Mouse (Mus musculus): ENCODE measurements around the gene Gm37240.
"Not testable (repeated sequence)": the region's sequence is repeated elsewhere in the genome, so short reads cannot be mapped to it uniquely, and the experiment has no call there.

Gm37240 gene

DNA sequence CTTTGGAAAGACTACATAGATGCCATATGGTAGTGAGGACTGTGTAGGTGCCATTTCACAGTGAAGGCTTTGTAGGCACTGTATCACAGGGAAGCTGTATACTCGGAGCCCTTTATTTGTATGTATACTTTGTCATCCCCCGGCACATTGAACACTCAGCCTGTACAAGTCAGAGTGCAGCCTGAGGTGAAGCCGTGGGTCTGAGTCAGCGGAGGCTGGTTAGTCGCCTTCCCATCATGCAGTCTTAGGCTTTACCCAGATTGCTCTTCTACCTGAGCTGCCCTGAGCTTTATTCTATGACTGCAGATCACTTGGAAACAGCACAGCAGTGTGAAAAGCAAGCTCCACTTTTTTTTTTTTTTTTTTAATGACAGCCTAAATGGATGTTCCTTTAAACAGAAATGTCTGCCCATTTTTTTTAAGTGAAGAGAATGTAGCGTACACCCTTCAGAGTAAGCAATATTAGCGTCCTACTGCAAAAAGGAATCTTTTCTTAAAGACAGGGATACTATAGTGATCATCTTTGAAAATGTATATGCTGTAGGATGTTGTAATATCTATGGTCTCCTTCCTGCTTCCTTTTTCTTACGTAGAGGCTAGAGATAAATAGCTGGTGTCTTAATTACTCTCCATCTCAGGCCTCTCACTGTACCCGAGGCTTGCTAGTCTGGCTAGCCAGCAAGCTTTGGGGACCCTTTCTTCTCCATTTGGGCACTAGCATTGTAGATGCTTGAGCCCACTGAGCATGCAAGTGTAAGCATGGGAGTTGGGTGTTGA is 969.2 kb downstream of the Gm37240 start:
- DNase-seq (ENCODE audit: low read depth, low spot score), result peak; percentile 47

DNA sequence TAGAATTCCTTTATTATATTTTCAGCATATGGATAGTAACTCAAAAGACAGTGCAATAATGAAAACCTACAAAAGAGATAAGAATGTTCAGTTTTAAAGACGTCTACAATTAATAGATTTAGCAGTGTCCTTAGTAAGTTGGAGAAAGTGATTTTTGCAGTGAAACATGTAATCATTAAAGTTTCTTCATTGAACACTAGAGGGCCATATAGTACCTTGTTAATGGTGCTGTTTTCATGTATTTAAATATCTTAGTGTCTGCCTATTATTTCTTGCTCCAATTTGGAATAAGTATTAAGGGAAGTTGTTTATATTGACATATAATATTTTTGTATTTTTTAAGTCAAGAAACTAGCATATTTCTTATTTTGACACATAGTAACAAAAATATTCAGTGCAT is 973.0 kb downstream of the Gm37240 start:
- DNase-seq (ENCODE audit: low read depth, low spot score), result peak; percentile 35

DNA sequence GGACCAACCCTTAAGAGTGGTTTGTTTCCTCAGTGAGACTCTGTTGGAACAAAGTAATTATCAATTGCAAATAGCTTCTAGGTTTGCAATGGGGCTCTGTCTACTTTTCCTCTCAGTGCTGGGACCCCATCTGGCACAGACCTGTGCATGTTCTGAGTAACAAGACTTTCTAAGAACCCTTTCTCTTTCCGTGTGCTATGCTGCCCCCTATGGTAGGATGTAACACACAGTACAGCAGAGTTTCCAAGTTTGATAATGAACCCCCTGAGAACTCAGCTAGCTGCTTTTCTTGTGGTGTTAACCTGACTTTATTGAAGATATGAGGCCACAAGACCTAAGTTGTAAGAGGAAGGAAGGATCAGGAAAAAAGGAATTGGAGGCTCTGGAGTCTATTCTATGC is 980.8 kb downstream of the Gm37240 start:
- DNase-seq (ENCODE audit: low read depth, low spot score), result peak; percentile 68

DNA sequence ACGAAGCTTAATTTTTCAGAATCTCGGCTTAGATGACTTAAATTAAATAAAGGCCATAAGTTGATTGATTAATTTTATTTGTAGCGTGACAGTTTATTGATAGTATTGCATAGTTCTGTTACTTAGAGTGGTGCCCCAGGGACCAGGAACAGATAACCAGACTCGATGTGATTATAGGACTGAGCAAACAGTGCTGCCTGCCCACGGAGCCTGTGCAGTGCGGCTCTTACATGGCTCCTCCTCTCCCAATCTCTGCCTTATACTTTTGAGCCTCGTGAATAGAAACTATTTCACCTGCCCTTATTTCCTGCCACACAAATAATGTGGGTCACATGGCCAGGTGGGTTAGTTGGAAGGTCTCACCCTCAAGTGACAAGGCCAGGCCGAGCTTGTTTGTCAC is 989.4 kb downstream of the Gm37240 start:
- DNase-seq (ENCODE audit: low read depth, low spot score), result no peak

DNA sequence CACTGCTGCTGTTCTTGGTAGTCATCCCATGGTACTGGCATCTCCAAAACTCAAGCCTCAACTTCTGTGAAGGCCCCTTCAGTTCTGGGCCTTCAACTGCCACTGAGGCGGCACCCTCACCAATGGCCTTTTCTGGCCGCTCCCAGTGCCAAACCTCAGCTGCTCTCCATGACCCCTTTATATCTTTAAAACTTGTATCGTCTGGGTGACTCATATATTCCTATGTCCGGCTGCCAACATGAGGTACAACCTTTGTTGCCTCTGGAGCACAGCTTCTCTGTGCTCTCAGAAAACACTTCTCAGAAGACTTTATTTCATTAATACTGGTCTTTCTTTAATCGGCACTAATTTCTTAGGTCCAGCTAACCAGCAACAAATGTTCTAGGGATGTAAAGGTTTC is 996.3 kb downstream of the Gm37240 start:
- DNase-seq (ENCODE audit: low read depth, low spot score), result peak; percentile 89

DNA sequence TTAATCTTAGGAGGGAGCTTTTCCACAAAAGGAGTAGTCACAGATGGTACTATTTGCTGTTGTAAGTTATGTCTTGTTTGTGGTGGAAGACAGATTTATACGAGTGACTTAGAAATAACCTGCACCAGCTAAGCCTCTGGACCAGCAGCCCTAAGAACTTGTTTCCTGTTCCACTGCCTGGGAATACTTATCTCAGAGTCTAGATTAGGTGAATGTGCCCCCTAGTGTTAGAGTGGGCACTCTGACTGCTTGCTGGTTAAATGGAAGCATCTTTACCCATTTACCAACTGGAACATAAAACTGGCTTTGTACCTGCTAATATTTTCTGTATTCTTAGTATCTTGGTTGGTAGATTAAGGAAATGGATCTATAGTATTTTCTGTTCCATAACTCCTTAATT is 997.7 kb downstream of the Gm37240 start:
- peak; percentile 61 for DNase-seq (ENCODE audit: low read depth, low spot score)

DNA sequence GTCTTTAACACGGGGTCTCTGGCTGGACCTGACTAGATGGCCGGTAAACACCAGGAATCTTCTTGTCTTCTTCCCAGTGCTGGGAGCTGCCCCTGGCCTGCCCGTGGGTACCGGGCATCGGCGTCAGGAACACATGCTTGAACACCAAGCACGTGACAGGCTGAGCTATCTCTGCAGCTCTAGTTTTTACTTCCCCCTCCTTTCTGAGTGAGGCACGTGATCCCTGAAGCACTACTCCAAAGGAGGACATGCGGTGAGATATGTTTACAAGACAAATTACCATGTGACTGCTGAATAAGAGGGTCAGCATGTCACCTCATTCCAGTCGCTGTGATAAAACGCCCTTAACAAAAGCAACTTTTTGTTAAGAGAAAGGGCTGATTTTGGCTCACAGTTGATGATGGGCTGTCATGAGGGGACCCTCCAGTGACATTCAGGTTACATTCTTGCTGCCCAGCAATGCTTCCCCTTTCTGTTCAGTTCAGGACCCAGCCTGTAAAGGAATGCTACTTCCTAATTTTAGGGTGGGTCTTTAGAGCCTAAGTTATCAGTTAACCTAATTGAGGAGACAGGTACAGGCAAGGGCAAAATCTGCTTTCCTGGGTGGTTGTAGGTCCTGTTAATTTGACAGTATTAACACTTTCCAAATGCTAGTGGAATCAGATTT is 1003.4 kb downstream of the Gm37240 start:
- DNase-seq (ENCODE audit: low read depth, low spot score), result no peak

DNA sequence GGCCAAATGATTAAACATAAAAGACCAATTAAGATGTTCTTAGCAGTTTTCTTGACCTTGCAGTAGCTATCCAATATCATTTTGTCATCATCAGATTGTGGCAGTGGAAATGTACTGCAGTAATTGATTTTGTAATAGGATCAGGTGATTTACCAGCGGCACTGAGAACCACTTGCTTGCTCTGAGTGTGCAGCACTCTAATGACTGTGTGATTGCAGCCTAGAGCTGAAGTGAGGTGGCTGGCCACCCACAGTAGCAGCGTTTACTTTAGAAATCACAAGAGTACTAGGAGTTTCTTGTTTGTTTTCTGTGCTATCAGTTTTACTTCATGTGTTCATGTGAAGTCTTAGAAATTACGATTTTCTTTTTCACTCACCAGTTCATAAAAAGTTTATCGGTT is 1011.1 kb downstream of the Gm37240 start:
- no peak for DNase-seq (ENCODE audit: low read depth, low spot score)

DNA sequence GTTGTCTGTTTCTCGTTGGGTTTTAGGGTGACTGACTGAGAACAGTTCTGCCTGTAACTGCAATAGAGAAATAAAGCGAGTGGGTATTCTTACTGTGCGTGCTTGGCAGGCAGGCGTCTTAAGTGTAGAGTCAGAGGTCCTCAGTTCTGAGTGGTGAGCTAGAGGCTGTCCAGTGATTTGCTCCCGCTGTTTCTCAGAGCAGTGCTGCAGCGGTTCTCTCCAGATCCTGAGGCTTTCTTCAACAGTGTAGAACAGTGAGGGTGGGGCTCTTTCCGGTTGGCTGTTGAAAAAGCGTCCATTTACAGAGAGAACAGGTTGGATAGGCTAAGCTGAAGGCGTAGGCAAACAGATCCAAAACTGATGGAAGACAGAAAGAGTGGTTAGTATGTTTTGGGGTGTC is 1012.0 kb downstream of the Gm37240 start:
- no peak for DNase-seq (ENCODE audit: low read depth, low spot score)

DNA sequence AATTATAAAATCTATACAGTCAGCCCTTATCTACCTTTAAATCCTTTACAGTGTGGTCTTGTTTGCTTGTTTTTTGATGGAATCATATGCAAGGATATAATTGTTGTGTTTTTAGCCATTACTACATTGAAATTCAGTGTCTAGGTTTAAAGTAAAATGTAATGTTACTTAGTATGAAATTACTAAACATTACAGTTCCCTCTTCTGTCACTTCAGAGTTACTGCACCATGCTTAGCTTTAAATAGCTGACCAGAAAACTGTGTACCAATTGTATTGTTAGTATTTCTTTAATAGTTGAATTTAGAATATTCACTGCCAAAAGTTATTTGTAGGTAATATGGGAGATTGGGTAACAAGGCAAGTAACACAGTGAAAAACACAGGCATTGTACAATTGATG is 1017.2 kb downstream of the Gm37240 start:
- no peak for DNase-seq (ENCODE audit: low read depth, low spot score)

DNA sequence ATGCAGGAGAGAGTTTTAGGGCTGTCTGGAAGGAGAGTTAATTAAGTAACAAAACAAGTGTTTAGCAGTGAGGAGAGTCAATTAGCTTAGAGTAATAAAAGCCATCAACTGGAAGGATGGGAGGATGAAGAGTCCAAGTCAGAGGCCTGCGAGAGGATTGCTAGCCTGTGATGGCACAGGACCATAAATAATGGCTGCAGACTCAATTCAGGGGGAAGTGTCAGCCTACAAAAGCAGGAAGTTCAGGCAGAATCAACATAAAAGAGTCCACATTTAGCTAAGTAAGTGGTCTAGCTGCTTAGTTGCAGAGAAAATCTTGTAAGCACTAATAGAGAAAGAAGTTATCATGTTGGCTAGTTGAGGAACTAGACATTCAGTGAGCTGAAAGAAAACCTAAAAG is 1019.3 kb downstream of the Gm37240 start:
- DNase-seq (ENCODE audit: low read depth, low spot score), result no peak

DNA sequence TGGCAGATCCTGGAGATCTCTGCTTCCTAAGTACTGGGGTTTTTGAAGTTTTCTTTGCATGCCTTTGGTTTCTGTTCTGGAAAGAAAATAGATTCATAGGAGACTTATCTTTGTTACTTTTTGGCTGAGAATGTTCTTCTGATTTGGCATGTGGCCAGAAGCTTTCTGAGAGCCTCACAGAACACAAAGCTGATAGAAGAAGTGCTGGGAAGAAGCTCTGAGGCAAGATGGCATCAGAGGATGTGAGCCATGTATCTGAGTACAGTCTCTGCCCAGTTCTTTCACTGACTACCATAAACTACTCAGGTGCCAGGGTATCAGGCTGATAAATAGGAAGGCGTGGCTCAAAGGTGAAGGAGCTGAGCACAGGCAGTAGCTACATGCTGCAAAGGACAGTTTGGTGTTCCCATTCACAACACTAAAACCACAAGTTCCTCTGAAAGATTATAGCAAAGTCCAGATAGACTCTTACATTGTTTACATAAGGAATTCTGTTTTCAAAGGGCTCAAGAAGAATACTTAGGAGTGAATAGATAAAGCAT is 1019.8 kb downstream of the Gm37240 start:
- DNase-seq (ENCODE audit: low read depth, low spot score), result no peak

DNA sequence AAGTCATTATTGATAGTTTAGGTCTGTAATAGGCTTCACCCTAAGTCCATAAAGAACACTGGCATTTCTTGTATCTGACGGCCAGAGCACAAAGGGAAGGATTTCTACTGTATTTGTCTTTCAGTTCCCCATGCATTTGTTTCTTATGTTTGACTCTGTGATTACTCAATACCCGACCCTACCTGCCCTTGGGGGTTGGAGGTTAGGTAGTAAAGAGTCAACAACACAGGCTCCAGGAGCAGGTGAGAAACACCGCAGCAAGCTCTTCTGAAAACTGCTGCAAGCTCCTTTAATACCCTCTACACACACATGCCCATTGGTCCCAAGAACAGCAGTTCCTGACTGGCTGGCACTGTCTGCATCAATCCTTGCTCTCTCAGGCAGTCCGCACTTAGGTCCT is 1020.5 kb downstream of the Gm37240 start:
- no peak for DNase-seq (ENCODE audit: low read depth, low spot score)

DNA sequence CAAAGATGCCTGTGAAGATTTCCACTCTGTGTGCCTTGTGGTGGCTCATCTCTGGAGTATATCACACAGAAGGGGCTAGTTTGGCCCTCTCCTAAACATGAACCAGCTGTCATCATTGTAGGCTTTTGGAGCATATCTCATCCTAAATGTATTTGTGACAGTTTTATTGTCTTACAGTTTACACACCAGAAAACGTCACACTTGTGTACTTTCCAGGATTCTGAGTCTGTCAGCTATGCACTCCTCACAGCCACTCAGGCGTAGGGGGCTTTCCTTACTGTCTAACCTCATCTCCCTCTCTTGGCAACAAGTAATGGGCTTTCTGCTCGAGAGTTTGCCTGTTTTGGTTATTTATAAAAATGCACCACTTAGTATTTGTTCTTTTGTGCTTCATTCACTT is 1021.6 kb downstream of the Gm37240 start:
- no peak for DNase-seq (ENCODE audit: low read depth, low spot score)

DNA sequence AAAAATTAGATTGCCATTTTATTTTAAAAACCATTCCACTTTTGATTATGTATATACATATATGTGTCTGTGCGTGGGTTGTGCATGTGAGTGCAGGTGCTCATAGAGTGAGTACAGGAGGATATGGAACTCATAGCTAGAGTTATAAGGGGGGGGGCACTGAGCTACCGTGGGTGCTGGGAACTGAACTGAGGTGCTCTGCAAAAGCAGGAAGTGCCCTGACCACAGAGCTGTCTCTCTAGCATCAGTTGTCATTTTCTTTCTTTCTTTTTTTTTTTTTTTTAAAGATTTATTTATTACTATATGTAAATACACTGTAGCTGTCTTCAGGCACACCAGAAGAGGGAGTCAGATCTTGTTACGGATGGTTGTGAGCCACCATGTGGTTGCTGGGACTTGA is 1025.5 kb downstream of the Gm37240 start:
- DNase-seq (ENCODE audit: low read depth, low spot score), result not testable (repeated sequence)

DNA sequence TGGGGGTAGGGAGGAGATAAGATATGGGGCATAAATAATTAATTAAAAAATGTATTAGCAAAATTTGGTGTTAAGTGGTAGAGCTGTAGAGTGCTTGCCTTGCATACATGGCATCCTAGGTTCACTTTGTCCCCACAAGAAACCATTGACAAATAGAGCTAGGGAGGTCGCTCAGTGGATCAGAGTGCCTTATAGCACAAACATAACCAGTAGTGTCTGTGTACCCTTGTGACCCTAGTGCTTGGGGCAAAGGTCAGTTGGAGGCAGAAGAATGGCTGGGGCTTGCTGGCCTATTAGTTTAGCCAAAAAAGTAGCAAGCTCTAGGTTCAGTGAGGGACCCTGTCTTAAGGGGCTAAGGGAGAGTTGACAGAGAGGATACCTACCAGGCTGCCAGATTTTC is 1026.6 kb downstream of the Gm37240 start:
- DNase-seq (ENCODE audit: low read depth, low spot score), result no peak

DNA sequence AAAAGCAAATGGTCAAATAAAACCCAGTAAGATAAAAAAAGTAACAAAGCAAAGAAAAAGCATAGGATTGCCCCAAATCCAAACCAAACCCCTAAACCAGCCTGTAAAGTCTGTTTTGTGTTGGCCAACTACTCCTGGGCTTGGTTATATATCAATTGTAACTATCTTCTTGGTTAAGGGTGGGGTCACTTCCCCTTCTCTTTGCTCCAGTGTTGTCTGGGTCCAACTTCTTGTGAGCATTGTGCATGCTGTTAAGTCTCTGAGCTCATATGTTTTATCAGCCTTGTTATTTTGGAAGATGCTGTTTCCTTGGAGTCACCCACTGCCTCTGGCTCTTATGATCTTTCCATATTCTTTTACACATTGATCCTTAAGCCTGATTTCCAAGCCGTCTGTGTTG is 1032.9 kb downstream of the Gm37240 start:
- no peak for DNase-seq (ENCODE audit: low read depth, low spot score)

DNA sequence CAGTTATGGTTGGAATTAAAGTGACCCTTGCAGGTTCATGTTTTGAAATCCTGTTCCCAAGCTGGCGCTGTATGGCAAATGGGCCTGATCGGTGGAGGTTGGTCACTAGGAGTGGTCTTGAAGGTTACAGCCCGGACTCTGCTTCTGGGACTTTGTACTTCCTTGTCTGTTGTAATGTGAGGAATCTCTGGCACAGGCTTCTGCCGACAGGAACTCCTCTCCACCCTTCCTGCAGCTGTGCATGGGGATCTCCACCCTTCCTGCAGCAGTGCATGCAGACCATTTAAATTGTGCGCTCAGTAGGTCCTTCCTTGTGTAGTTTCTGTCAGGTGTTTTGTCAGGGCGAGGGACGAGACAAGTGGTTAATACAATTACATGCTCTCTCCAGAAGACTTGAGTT is 1034.4 kb downstream of the Gm37240 start:
- no peak for DNase-seq (ENCODE audit: low read depth, low spot score)

DNA sequence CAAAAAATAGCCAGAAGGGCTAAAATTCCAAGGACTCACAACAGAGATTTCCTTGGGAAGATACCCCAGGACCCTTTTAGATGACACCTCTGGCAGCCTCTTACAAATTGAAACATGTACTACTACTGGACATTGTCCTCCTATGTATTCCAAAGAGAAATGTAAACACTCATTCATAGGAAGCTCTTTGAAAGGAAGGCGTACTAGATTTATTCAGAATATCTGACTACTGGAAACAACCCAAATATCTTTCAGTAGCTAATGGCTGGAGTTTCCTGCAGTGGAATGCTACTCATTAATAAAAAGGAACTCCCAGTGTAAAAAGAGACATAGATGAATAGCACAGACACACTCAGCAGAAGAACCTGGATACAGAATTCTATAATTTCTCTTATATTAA is 1035.5 kb downstream of the Gm37240 start:
- no peak for DNase-seq (ENCODE audit: low read depth, low spot score)

DNA sequence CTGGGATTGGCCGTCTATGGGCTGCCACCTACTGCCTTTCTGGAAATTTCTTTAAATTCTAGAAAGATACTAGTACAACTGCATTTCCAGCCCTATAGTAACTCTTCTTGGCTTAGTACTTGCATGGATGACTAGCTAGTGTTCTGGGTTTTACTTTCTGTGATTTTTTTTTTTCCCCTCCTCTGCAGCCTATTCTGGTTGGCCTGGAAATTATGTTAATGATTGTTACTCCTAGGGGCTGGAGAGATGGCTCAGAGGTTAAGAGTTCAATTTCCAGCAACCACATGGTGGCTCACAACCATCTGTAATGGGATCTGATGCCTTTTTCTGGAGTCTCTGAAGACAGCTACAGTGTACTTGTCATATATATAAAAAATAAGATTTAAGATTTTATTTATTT is 1036.9 kb downstream of the Gm37240 start:
- no peak for DNase-seq (ENCODE audit: low read depth, low spot score)

DNA sequence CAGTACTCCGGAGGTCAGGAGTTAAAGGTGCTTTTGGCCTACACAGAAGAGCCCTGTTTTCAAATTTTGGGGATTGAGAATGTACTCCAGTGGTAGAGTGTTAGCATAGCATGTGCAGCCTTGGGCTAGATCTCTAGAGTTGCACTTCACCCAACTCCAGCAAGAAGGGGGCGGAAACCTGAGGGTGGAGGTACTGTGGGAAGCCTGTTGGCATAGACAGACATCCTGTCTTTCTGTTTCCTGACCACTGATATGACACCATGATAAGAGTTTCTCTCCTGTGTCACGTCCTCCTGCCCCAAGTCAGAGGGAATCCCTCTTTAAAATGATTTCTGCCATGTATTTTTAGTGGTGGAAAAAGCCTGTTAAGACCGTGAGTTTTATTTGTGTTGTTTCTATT is 1038.5 kb downstream of the Gm37240 start:
- no peak for DNase-seq (ENCODE audit: low read depth, low spot score)

DNA sequence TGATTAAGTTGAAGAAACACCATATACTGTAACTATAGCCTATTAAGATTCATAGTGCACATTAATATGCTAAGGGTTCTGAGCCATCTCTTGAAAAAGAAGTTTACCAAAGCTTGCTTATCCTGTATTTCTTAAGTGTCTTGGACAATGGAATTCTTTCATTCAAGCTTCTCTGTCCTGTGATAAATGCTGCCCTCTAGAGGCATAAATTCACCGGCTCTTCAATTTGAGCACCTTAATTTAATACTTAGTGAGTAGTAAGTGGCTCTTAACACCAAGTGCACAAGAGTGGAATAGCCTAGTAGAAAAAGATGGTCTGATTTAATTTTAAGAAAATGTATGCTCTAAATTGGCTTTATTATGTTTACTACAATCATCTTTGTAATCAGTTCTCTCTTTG is 1043.7 kb downstream of the Gm37240 start:
- peak; percentile 86 for DNase-seq (ENCODE audit: low read depth, low spot score)

DNA sequence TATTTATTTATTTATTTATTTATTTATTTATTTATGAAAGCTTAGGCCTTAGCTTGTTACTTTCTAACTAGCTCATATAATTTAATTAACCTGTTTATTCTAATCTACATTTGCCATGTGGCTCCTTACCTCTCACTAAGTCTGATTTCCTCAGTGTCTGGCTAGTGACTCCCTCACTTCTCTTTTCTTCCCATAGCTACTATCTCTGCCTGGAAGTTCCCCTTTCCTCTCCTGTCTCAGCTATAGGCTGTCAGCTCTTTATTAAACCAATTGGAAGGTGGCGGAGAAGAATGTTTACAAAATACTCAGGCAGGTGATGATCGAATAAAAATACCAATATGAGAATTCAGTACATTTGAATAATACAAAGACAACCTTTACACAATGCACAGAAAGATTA is 1044.5 kb downstream of the Gm37240 start:
- DNase-seq (ENCODE audit: low read depth, low spot score), result no peak
